Mouse (Mus musculus) intestine, postnatal 0 days (tissue): Measurements from ENCODE around the gene Cacna1c. TPM values are rescaled to one million over a fixed set of nuclear protein-coding genes. Genes with fewer than 3 reads are reported as not detected.

Experiments
- ATAC-seq: fragments of 200-750 bp; cut with Nextera tagmentation; 2 replicates; pipeline ENCODE4 v1.8.0; 2017; ENCODE audit warnings: mild to moderate bottlenecking, moderate TSS enrichment, moderate library complexity
- H3K27ac ChIP-seq: fragments of 300-500 bp; sonication (generic); 2 replicates; pipeline ENCODE4 v1.5.1; 2014; ENCODE audit warnings: mild to moderate bottlenecking, low read depth, low read length, moderate library complexity
- H3K27me3 ChIP-seq: fragments of 300-500 bp; sonication (generic); replicated peaks from 2 replicates; pipeline ENCODE4 v1.6.1; 2014; ENCODE audit warnings: low read length, mixed read lengths; ENCODE audit not compliant: control insufficient read depth, insufficient read depth
- H3K36me3 ChIP-seq: fragments of 300-500 bp; sonication (generic); 2 replicates; pipeline ENCODE4 v1.6.1; 2014; ENCODE audit warnings: mild to moderate bottlenecking, moderate library complexity; ENCODE audit not compliant: control insufficient read depth, insufficient read depth
- H3K4me1 ChIP-seq: fragments of 300-500 bp; sonication (generic); replicated peaks from 2 replicates; pipeline ENCODE4 v1.6.1; 2014; ENCODE audit warnings: antibody characterized with exemption, low read length, mixed read lengths; ENCODE audit not compliant: control insufficient read depth, insufficient read depth
- H3K4me2 ChIP-seq: fragments of 300-500 bp; sonication (generic); replicated peaks from 2 replicates; pipeline ENCODE4 v1.6.1; 2014; ENCODE audit warnings: low read depth, mild to moderate bottlenecking, moderate library complexity
- H3K4me3 ChIP-seq: fragments of 300-500 bp; sonication (generic); 2 replicates; pipeline ENCODE4 v1.5.1; 2014; ENCODE audit warnings: low read depth, low read length
- H3K9ac ChIP-seq: fragments of 300-500 bp; sonication (generic); 2 replicates; pipeline ENCODE4 v1.6.1; 2014; ENCODE audit warnings: mild to moderate bottlenecking, low read depth, low read length
- H3K9me3 ChIP-seq: fragments of 300-500 bp; sonication (generic); 2 replicates; pipeline ENCODE4 v1.6.1; 2016; ENCODE audit warnings: mixed run types; ENCODE audit not compliant: control insufficient read depth
- CTCF ChIP-seq: sonication (generic); IDR thresholded peaks from 2 replicates; pipeline ENCODE4 v1.5.1; 2016; ENCODE audit warnings: low read depth, mild to moderate bottlenecking, control low read depth, antibody characterized with exemption, moderate library complexity
- WGBS: fragments of 180-500 bp; shearing (Covaris S2); extraction: QIAGEN DNeasy Blood & Tissue Kit; methylation state at CpG from one replicate; pipeline ENCODE4 v1.1.7; 2014; 5-methylcytosine and 5-hydroxymethylcytosine counted together
- polyA plus RNA-seq: library from polyadenylated mRNA; unstranded; fragments of >200 nt; fragmentation: Nextera tagmentation; extraction: Ambion mirVana; gene quantifications from 2 replicates; pipeline ENCODE4 v1.2.1, GENCODE M21; 2015

Gene Cacna1c
- polyA plus RNA-seq, 1 experiment from 2014 or later = 1.2 TPM

DNA sequence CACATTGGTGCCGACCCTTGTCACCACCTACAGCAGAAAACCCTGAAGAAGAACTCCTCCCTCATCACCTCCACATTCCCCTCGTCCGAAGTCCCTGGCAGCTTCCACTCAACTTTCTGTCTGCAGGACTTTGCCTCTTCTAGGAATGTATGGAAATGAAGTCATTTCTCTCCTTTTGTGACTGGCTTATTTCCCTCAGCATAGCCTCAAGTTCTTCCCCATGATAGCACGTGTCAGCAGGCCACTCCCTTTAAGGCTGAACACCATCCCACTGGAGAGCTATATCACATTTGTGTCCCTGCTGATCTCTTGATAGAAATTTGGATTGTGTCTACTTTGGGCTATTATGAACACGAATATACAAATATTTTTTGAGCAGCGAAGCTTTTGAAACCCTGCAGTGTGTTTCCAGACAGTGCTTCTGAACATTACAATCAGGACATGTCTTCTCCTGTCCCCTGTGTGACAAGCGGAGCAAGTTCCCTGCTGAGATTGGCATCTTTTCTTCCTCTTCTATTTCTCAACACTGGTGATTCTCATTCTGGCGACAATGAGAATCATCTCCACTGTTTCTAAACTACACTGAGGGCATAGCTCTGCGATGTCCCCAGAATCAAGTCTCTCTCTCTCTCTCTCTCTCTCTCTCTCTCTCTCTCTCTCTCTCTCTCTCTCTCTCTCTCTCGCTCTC lies 224.2 kb downstream of the Cacna1c start:
- Histone ChIP-seq H3K4me2 (no peak overlapping the region), H3K4me3 (no peak overlapping the region), H3K27ac (peak overlapping the region; percentile 63), H3K27me3 (no peaks in the 10 kb centered on the region), H3K36me3 (no peaks in the 10 kb centered on the region), H3K9me3 (no peaks in the 10 kb centered on the region), H3K9ac (no peak overlapping the region), H3K4me1 (0 out of 2 replicates have a peak, but pooled peaks cover 7% of the 10 kb centered on the region)
- no peak for TF ChIP-seq CTCF
- WGBS = 51% methylated on average over 9 of the region's 10 CpGs
- ATAC-seq = peak; percentile 90

DNA sequence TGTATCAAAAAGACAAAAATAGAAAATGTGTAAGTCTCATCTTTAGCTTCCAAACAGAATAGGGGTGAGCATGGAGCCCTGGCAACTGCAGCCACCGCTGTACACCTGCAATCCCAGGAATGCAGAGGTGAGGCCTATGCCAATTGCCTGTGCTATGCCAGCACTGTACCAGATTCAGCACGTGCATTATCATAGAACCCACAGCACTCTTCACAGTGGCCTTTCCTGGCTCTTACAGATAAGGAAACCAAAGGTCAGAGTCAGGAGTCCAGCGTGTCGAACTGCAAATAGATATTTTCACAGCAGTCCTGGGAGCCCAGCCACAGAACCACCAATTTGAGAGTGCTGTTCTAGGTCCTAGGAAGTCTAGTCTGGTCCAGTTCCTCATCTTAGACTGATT lies 227.4 kb downstream of the Cacna1c start:
- no peaks in the 10 kb centered on the region for H3K27me3 ChIP-seq
- TF ChIP-seq CTCF = no peak
- no peak overlapping the region for H3K9ac ChIP-seq
- H3K9me3 ChIP-seq = no peaks in the 10 kb centered on the region
- peak; percentile 53 for ATAC-seq
- no peak overlapping the region for H3K4me2 ChIP-seq
- H3K27ac ChIP-seq = peak overlapping the region; percentile 65
- H3K4me1 ChIP-seq = 0 out of 2 replicates have a peak, but pooled peaks cover 12% of the 10 kb centered on the region
- WGBS = 48% methylated on average over 4 of the region's 4 CpGs
- H3K36me3 ChIP-seq = no peaks in the 10 kb centered on the region
- H3K4me3 ChIP-seq = no peak overlapping the region

DNA sequence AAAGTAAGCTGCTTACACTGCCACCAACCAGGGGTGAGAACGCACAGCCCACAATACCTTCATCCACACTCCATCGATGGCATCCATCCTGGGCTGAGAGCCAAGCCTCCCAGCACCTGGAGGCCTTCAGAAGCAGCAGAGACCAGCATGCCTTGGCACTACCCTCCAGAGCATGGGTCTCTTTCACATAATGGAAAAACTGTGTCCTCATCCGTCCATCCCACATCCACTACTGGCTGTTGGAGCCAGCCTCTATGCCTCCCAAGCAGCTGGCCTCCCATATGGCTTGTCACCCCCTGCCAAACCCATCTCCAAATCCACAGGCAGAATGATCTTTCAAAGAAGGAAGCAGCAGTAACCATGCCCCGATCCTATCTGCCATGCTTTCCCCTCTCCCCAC lies 229.3 kb downstream of the Cacna1c start:
- TF ChIP-seq CTCF = no peak
- Histone ChIP-seq H3K9ac (no peak overlapping the region), H3K4me3 (no peak overlapping the region), H3K9me3 (no peaks in the 10 kb centered on the region), H3K27me3 (no peaks in the 10 kb centered on the region), H3K4me1 (0 out of 2 replicates have a peak, but pooled peaks cover 14% of the 10 kb centered on the region), H3K36me3 (no peaks in the 10 kb centered on the region), H3K27ac (no peak overlapping the region), H3K4me2 (no peak overlapping the region)
- ATAC-seq = no peak
- 66% methylated on average over 4 of the region's 4 CpGs for WGBS

GRCm38 (mm10) chr6:118965577-118965976 lies 230.6 kb downstream of the Cacna1c start:
- Histone ChIP-seq H3K27me3 (no peaks in the 10 kb centered on the region), H3K27ac (no peak overlapping the region), H3K4me1 (0 out of 2 replicates have a peak, but pooled peaks cover 14% of the 10 kb centered on the region), H3K9me3 (no peaks in the 10 kb centered on the region), H3K4me2 (no peak overlapping the region), H3K9ac (no peak overlapping the region), H3K36me3 (no peaks in the 10 kb centered on the region), H3K4me3 (no peak overlapping the region)
- 87% methylated on average over 2 of the region's 2 CpGs for WGBS
- TF ChIP-seq CTCF = no peak
- no peak for ATAC-seq

DNA sequence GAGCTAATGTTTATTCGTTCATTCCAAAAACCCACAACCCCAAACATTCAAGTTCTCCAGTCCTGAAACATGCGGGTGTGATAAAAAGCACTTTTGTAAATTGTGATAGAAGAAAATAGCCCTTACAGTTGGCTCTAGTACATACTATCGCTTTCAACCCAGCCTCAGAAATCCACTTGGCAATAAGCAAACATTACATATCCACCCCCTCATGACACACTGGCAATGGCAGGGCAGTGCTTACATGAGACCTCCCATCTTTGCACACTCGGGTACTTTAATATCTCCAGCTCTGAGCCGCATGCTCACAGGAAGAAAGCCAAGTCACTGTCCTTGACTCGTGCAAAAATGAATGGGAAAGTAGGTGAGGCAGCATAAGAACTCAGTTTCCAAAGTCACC lies 232.4 kb downstream of the Cacna1c start:
- no peak for TF ChIP-seq CTCF
- H3K27me3 ChIP-seq = no peaks in the 10 kb centered on the region
- H3K4me3 ChIP-seq = no peak overlapping the region
- peak overlapping the region; percentile 74 for H3K27ac ChIP-seq
- H3K9me3 ChIP-seq = no peaks in the 10 kb centered on the region
- 0 out of 2 replicates have a peak, but pooled peaks cover 14% of the 10 kb centered on the region for H3K4me1 ChIP-seq
- peak; percentile 29 for ATAC-seq
- H3K9ac ChIP-seq = no peak overlapping the region
- H3K4me2 ChIP-seq = no peak overlapping the region
- 43% methylated on average over 6 of the region's 6 CpGs for WGBS
- no peaks in the 10 kb centered on the region for H3K36me3 ChIP-seq

DNA sequence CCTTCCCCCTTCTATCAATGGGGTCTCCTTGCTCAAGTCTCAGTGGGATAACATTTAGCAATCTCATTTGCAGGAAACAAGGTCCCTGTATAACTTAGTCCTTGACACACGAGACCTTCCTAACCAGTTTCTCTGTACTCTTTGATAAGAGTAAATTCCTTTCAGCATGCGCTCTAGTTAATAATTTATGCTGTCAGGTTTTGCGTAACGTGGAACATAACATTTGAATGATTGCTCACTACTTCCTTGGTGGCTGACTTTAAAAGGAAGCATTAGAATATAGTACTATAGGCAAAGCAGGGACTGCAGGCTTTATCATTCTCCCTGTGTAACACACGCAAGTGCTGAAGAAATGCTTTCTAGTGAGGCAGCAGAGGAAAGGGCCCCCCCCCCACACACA lies 232.9 kb downstream of the Cacna1c start:
- no peaks in the 10 kb centered on the region for H3K27me3 ChIP-seq
- 20% methylated on average over 5 of the region's 5 CpGs for WGBS
- H3K9ac ChIP-seq = no peak overlapping the region
- H3K4me2 ChIP-seq = no peak overlapping the region
- peak overlapping the region; percentile 74 for H3K27ac ChIP-seq
- no peaks in the 10 kb centered on the region for H3K9me3 ChIP-seq
- H3K36me3 ChIP-seq = no peaks in the 10 kb centered on the region
- 0 out of 2 replicates have a peak, but pooled peaks cover 14% of the 10 kb centered on the region for H3K4me1 ChIP-seq
- no peak for TF ChIP-seq CTCF
- ATAC-seq = peak; percentile 74
- no peak overlapping the region for H3K4me3 ChIP-seq
